Mouse (Mus musculus) hindbrain, embryonic 15.5 days (tissue): Measurements from ENCODE around the gene Rwdd4a. TPM values are rescaled to one million over a fixed set of nuclear protein-coding genes. Genes with fewer than 3 reads are reported as not detected.

Source experiments
- ATAC-seq: fragments of 200-750 bp; cut with Nextera tagmentation; 2 replicates; pipeline ENCODE4 v1.8.0; 2017; ENCODE audit warnings: low read depth, moderate number of reproducible peaks, moderate TSS enrichment; ENCODE audit not compliant: low FRiP score
- H3K27ac ChIP-seq: fragments of 300-500 bp; sonication (generic); replicated peaks from 2 replicates; pipeline ENCODE4 v1.5.1; 2015; ENCODE audit warnings: mild to moderate bottlenecking, inconsistent platforms
- H3K27me3 ChIP-seq: fragments of 300-500 bp; sonication (generic); 2 replicates; pipeline ENCODE4 v1.6.1; 2015; ENCODE audit warnings: control low read depth, inconsistent platforms
- H3K36me3 ChIP-seq: fragments of 300-500 bp; sonication (generic); 2 replicates; pipeline ENCODE4 v1.6.1; 2015; ENCODE audit warnings: control low read depth, inconsistent platforms
- H3K4me1 ChIP-seq: fragments of 300-500 bp; sonication (generic); replicated peaks from 2 replicates; pipeline ENCODE4 v1.6.1; 2015; ENCODE audit warnings: control low read depth, inconsistent platforms
- H3K4me2 ChIP-seq: fragments of 300-500 bp; sonication (generic); 2 replicates; pipeline ENCODE4 v1.6.1; 2015; ENCODE audit warnings: moderate library complexity, mild to moderate bottlenecking, inconsistent platforms
- H3K4me3 ChIP-seq: fragments of 300-500 bp; sonication (generic); 2 replicates; pipeline ENCODE4 v1.5.1; 2015; ENCODE audit warnings: mild to moderate bottlenecking, inconsistent platforms
- H3K9ac ChIP-seq: fragments of 300-500 bp; sonication (generic); 2 replicates; pipeline ENCODE4 v1.6.1; 2015; ENCODE audit warnings: inconsistent platforms
- H3K9me3 ChIP-seq: fragments of 300-500 bp; sonication (generic); 2 replicates; pipeline ENCODE4 v1.6.1; 2016; ENCODE audit warnings: control low read depth, inconsistent platforms
- WGBS: fragments of 180-500 bp; shearing (Covaris S2); methylation state at CpG from one replicate; pipeline ENCODE4 v1.1.7; 2015; 5-methylcytosine and 5-hydroxymethylcytosine counted together
- polyA plus RNA-seq: library from polyadenylated mRNA; unstranded; fragments of >200 nt; fragmentation: Nextera tagmentation; extraction: Ambion mirVana; gene quantifications from 2 replicates; pipeline ENCODE4 v1.2.1, GENCODE M21; 2015

Rwdd4a gene
- polyA plus RNA-seq, 1 experiment from 2014 or later, result 29.5 TPM

GRCm38 (mm10) chr8:47542746-47543145 is 9.3 kb downstream of the Rwdd4a start:
- Histone ChIP-seq H3K27ac (no peak overlapping the region), H3K9me3 (no peaks in the 10 kb centered on the region), H3K27me3 (no peaks in the 10 kb centered on the region), H3K4me2 (no peak overlapping the region), H3K36me3 (peaks cover 50% of the 10 kb centered on the region), H3K4me3 (no peak overlapping the region), H3K9ac (no peak overlapping the region), H3K4me1 (no peaks in the 10 kb centered on the region)
- ATAC-seq, result no peak
- WGBS, result 95% methylated on average over 16 of the region's 16 CpGs

- H3K36me3 ChIP-seq, result peaks cover 64% of the 10 kb centered on the region
Measured at GRCm38 (mm10) chr8:47544094-47544493, 10.6 kb downstream of the Rwdd4a start.

GRCm38 (mm10) chr8:47547102-47547501 is 13.6 kb downstream of the Rwdd4a start:
- ATAC-seq, result no peak
- no peaks in the 10 kb centered on the region for H3K4me1 ChIP-seq
- no peaks in the 10 kb centered on the region for H3K27me3 ChIP-seq
- no peak overlapping the region for H3K4me2 ChIP-seq
- no peak overlapping the region for H3K9ac ChIP-seq
- H3K36me3 ChIP-seq, result peaks cover 85% of the 10 kb centered on the region
- H3K4me3 ChIP-seq, result no peak overlapping the region
- 98% methylated on average over 10 of the region's 10 CpGs for WGBS
- no peak overlapping the region for H3K27ac ChIP-seq
- H3K9me3 ChIP-seq, result no peaks in the 10 kb centered on the region

More at GRCm38 (mm10) chr8:47544094-47544493, 10.6 kb downstream of the Rwdd4a start:
- no peak overlapping the region for H3K4me3 ChIP-seq
- no peaks in the 10 kb centered on the region for H3K9me3 ChIP-seq
- no peak for ATAC-seq
- H3K27me3 ChIP-seq, result no peaks in the 10 kb centered on the region
- no peak overlapping the region for H3K9ac ChIP-seq
- H3K4me1 ChIP-seq, result no peaks in the 10 kb centered on the region
- H3K27ac ChIP-seq, result no peak overlapping the region
- H3K4me2 ChIP-seq, result no peak overlapping the region
- WGBS, result 92% methylated on average over 5 of the region's 5 CpGs

- H3K4me1 ChIP-seq, result no peaks in the 10 kb centered on the region
- H3K36me3 ChIP-seq, result peaks cover 37% of the 10 kb centered on the region
- no peak overlapping the region for H3K4me3 ChIP-seq
- no peaks in the 10 kb centered on the region for H3K27me3 ChIP-seq
- H3K27ac ChIP-seq, result no peak overlapping the region
- no peak overlapping the region for H3K9ac ChIP-seq
- no peak for ATAC-seq
- no peak overlapping the region for H3K4me2 ChIP-seq
- no peaks in the 10 kb centered on the region for H3K9me3 ChIP-seq
- WGBS, result 83% methylated on average over 6 of the region's 6 CpGs
Measured at GRCm38 (mm10) chr8:47553613-47554012, 20.1 kb downstream of the Rwdd4a start.

GRCm38 (mm10) chr8:47556446-47556845 is 23.0 kb downstream of the Rwdd4a start:
- Histone ChIP-seq H3K9me3 (no peaks in the 10 kb centered on the region), H3K27me3 (no peaks in the 10 kb centered on the region), H3K4me2 (no peak overlapping the region), H3K4me3 (no peak overlapping the region), H3K36me3 (peaks cover 10% of the 10 kb centered on the region), H3K27ac (no peak overlapping the region), H3K4me1 (no peaks in the 10 kb centered on the region), H3K9ac (no peak overlapping the region)
- 85% methylated on average over 7 of the region's 7 CpGs for WGBS
- ATAC-seq, result no peak

GRCm38 (mm10) chr8:47558274-47558673 is 24.8 kb downstream of the Rwdd4a start:
- Histone ChIP-seq H3K9me3 (no peaks in the 10 kb centered on the region), H3K36me3 (0 out of 2 replicates have a peak, but pooled peaks cover 2% of the 10 kb centered on the region), H3K4me3 (no peak overlapping the region), H3K4me2 (no peak overlapping the region), H3K9ac (no peak overlapping the region), H3K27me3 (no peaks in the 10 kb centered on the region), H3K27ac (no peak overlapping the region), H3K4me1 (no peaks in the 10 kb centered on the region)
- no peak for ATAC-seq
- 44% methylated on average over 7 of the region's 7 CpGs for WGBS

- no peak overlapping the region for H3K27ac ChIP-seq
- H3K9me3 ChIP-seq, result no peaks in the 10 kb centered on the region
- no peak overlapping the region for H3K4me2 ChIP-seq
- no peak overlapping the region for H3K4me3 ChIP-seq
- H3K27me3 ChIP-seq, result no peaks in the 10 kb centered on the region
- no peaks in the 10 kb centered on the region for H3K36me3 ChIP-seq
- no peaks in the 10 kb centered on the region for H3K4me1 ChIP-seq
- 91% methylated on average over 7 of the region's 7 CpGs for WGBS
- H3K9ac ChIP-seq, result no peak overlapping the region
- no peak for ATAC-seq
Measured at GRCm38 (mm10) chr8:47560801-47561200, 27.3 kb downstream of the Rwdd4a start.

GRCm38 (mm10) chr8:47566551-47566950 is 33.1 kb downstream of the Rwdd4a start:
- no peaks in the 10 kb centered on the region for H3K36me3 ChIP-seq
- no peaks in the 10 kb centered on the region for H3K9me3 ChIP-seq
- H3K27ac ChIP-seq, result no peak overlapping the region
- ATAC-seq, result no peak
- 91% methylated on average over 6 of the region's 6 CpGs for WGBS
- H3K4me1 ChIP-seq, result no peaks in the 10 kb centered on the region
- H3K4me2 ChIP-seq, result no peak overlapping the region
- no peak overlapping the region for H3K4me3 ChIP-seq
- H3K27me3 ChIP-seq, result no peaks in the 10 kb centered on the region
- H3K9ac ChIP-seq, result no peak overlapping the region

- Histone ChIP-seq H3K9me3 (no peaks in the 10 kb centered on the region), H3K4me1 (no peaks in the 10 kb centered on the region), H3K9ac (no peak overlapping the region), H3K27me3 (no peaks in the 10 kb centered on the region), H3K36me3 (no peaks in the 10 kb centered on the region), H3K4me3 (no peak overlapping the region), H3K27ac (no peak overlapping the region), H3K4me2 (no peak overlapping the region)
- 92% methylated on average over 5 of the region's 5 CpGs for WGBS
- no peak for ATAC-seq
Measured at GRCm38 (mm10) chr8:47568098-47568497, 34.6 kb downstream of the Rwdd4a start.

- no peak overlapping the region for H3K4me3 ChIP-seq
- no peaks in the 10 kb centered on the region for H3K9me3 ChIP-seq
- H3K4me2 ChIP-seq, result no peak overlapping the region
- H3K9ac ChIP-seq, result no peak overlapping the region
- no peak overlapping the region for H3K27ac ChIP-seq
- no peaks in the 10 kb centered on the region for H3K4me1 ChIP-seq
- no peak for ATAC-seq
- H3K27me3 ChIP-seq, result no peaks in the 10 kb centered on the region
- H3K36me3 ChIP-seq, result no peaks in the 10 kb centered on the region
- WGBS, result 89% methylated on average over 6 of the region's 6 CpGs
Measured at GRCm38 (mm10) chr8:47570161-47570560, 36.7 kb downstream of the Rwdd4a start.

- H3K4me2 ChIP-seq, result no peak overlapping the region
- H3K9me3 ChIP-seq, result no peaks in the 10 kb centered on the region
- no peak overlapping the region for H3K27ac ChIP-seq
- H3K36me3 ChIP-seq, result no peaks in the 10 kb centered on the region
- no peaks in the 10 kb centered on the region for H3K27me3 ChIP-seq
- no peak overlapping the region for H3K4me3 ChIP-seq
- no peaks in the 10 kb centered on the region for H3K4me1 ChIP-seq
- H3K9ac ChIP-seq, result no peak overlapping the region
- 86% methylated on average over 7 of the region's 7 CpGs for WGBS
- no peak for ATAC-seq
Measured at GRCm38 (mm10) chr8:47573482-47573881, 40.0 kb downstream of the Rwdd4a start.

GRCm38 (mm10) chr8:47581454-47581853 is 48.0 kb downstream of the Rwdd4a start:
- H3K27ac ChIP-seq, result no peak overlapping the region
- no peak overlapping the region for H3K4me2 ChIP-seq
- no peaks in the 10 kb centered on the region for H3K4me1 ChIP-seq
- ATAC-seq, result peak; percentile 69; the same call in 1 of the 2 replicates
- no peaks in the 10 kb centered on the region for H3K9me3 ChIP-seq
- no peaks in the 10 kb centered on the region for H3K27me3 ChIP-seq
- H3K4me3 ChIP-seq, result no peak overlapping the region
- no peak overlapping the region for H3K9ac ChIP-seq
- no peaks in the 10 kb centered on the region for H3K36me3 ChIP-seq
- 71% methylated on average over 7 of the region's 7 CpGs for WGBS

- ATAC-seq, result no peak
- H3K27ac ChIP-seq, result no peak overlapping the region
- no peak overlapping the region for H3K4me2 ChIP-seq
- H3K9ac ChIP-seq, result no peak overlapping the region
- WGBS, result 95% methylated on average over 5 of the region's 5 CpGs
- no peaks in the 10 kb centered on the region for H3K27me3 ChIP-seq
- H3K4me1 ChIP-seq, result 0 out of 2 replicates have a peak, but pooled peaks cover 2% of the 10 kb centered on the region
- H3K9me3 ChIP-seq, result no peaks in the 10 kb centered on the region
- no peak overlapping the region for H3K4me3 ChIP-seq
- no peaks in the 10 kb centered on the region for H3K36me3 ChIP-seq
Measured at GRCm38 (mm10) chr8:47588616-47589015, 55.2 kb downstream of the Rwdd4a start.
